Mouse (Mus musculus) mesoderm, embryonic 11.5 days (tissue): ENCODE data around the gene Robo1.
A peak's percentile ranks its signal among the peaks of the same experiment; 100 is the strongest.

Experiments
- DNase-seq: peaks from one replicate; pipeline ENCODE4 v3.0.0-alpha.2; 2012; ENCODE audit warnings: low read depth, low spot score

Robo1 gene

DNA sequence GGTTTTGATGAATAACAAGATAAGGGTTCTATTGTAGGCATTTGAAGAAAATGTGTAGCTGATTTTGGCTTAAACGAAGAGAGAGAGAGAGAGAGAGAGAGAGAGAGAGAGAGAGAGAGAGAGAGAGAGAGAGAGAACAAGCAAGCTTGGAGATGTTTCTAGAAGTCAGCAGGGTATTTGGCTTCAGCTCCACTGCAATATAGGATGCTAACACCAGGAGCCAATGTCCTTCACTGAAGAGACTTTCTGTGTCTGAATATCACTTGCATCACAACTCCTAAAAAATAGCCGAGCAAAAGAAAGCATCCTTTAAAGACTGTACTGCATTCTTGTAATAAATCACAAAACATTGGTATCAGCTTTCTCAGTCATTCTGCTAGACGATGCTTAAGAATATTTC is 503.8 kb downstream of the Robo1 start:
- DNase-seq = no peak

DNA sequence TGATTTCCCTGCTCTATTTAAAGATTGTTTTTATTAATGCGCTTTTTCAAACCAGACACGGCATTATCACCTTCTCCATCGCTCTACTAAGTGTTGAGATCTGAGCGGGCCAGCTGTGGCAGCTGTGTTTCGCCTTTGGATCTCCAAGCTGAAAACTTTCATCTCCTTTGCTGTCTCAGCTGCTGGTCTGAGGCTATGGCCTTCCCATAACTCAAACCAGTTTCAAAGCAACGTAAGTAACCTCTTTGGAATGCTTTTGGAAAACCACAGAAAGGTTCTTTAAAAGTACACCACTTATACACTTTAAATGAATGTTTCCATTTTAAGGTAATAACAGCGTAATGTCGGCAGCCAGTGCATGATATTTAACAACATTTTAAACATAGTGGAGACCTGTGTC is 520.3 kb downstream of the Robo1 start:
- DNase-seq = no peak

DNA sequence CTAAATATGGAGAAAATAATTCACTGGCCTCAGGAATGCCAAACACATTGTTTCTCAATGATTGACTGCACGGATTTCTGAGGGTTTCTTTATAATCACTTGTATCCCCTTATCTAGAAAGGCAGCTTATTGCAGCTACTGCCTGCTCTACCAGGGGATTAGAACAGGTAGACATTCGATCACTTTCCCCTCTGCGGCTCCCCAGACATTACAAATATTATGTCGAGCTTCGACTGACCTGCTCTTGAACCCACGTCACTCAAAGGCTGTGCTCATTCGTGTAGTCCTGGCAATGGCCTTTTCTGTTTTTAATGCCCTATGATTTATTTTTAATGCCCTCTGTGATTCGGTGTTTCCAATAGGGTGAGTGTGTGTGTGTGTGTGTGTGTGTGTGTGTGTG is 521.4 kb downstream of the Robo1 start:
- no peak for DNase-seq

DNA sequence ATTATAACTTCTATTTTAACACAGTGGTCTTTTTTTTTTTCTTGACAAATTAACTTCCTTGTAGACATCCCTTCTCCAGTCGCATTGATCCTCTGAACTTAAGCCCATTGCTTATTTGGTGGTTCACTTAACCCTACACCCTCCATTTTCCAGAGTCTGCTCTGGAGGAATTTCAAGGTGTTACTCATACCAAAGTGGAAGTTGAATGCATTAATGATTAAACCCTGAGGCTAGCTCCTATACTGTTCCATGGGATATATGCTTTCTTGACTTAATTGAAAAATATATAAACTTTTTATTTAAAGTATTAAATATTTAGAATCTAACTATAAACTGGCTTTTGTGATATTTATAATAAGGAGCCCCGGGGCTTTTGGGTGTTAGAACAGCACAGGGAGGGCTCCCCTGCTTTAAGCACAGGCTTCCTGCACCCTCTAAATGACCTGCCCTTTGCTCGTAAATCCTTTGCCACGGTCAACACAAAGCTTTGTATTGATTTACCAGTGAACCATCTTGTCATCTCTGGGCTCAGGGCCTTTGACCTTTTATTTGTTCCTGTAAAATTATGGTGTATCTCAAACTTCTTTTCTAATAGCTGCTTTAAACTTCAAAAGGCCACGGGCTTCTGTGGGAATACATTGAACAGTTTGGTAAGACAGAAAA is 522.4 kb downstream of the Robo1 start:
- DNase-seq = no peak

DNA sequence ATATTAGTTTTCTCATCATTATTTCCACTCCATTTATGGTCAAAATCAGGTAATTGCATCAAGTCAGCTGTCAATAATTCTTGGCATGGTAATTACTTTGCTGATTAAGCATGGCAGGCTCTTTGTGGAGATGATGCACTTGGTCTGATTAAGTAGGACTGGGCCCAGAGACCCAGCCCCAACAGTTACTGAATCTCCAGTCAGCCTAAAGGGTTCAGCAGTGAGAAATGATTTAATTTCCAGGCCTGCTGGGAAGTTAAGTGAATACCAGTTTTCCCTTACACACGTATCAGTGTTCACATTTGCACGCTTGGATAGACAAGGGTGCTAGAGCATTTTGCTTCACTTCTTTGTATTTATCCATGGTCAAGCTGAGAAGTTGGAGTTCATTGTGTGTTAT is 526.2 kb downstream of the Robo1 start:
- no peak for DNase-seq

DNA sequence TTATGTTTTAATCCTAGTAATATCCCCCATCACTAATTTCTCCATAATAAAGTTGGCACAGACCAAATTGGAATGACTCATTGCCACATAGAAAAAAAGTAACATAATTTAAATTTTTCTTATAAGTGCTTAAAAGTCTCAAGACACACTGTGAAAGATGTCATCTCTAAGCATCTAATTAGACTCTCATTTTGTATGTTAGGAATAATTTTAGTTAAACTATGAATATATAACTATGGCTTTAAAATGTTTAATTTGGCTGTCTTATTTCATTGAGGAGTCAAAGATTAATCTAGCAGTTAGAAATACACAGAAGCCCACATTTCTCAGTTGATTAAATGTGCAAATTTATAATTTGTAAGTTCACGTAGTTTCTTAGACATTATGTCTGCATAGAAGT is 530.9 kb downstream of the Robo1 start:
- DNase-seq = no peak

DNA sequence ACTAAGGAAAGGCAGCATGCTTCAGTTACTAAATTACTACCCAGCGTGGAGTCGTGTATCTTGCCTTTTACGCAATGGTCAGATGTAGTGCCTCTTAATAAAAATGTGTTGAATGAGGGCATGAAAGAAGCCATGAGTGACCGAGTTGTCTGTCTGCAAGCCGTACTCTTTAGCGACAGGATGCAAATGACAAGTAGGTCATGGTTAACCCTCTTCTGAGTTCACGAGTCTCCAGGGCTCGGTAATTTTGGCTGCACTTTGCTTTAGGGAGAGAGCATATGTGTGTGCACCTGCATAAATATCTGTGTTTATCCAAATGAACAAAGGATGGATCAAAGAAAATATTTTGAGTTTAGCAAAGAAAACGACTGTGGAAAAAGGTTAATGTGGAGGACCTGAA is 533.0 kb downstream of the Robo1 start:
- no peak for DNase-seq

DNA sequence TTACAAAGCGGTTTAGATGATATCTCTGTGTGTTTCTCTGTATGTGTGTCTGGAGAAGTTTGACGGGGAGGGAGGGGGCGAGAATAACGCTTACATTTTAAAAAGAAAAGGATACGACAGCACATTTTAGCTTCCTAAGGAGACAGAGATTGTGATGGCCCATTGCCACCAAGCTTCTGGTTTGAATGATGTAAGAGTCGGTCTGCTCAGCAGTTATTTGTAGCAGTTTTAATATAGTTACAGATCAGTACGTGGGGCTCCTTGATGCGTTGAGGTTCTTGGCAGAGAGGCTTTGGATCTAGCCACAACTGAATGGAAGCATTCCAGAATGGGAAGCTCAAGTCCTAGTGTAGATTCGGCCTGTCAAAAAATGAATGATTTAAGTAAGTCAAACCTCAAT is 546.0 kb downstream of the Robo1 start:
- no peak for DNase-seq

DNA sequence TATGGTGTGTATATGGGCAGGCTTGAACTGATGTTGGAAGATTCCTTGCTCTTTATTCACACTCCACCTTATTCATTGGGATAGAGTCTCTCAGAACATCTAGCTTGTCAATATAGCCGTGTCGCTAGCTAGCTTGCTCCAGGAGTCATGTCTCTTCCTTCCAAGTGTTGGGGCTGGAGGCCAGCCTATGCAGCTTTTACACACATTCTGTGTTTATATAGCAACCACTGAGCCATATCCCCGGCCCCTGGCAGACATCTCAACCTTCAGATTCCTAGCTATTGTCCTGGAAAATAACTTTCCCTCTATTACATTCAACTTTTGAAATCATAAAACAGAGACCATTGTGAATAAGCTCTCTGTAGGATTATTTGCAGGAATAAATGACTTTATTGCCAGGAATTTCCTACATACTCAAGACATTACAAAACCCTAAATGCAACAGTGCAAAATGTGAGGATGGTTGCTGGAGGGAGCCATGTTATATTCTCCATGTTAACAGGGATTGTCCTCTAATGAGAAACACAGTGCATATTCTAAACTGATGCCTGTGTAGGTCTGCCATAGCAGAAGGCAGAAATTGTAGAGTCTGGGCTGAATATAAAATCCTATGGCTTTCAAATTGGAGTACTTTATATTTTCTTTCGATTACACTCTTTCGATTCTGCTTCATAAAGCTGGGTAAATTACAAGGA is 546.9 kb downstream of the Robo1 start:
- no peak for DNase-seq

DNA sequence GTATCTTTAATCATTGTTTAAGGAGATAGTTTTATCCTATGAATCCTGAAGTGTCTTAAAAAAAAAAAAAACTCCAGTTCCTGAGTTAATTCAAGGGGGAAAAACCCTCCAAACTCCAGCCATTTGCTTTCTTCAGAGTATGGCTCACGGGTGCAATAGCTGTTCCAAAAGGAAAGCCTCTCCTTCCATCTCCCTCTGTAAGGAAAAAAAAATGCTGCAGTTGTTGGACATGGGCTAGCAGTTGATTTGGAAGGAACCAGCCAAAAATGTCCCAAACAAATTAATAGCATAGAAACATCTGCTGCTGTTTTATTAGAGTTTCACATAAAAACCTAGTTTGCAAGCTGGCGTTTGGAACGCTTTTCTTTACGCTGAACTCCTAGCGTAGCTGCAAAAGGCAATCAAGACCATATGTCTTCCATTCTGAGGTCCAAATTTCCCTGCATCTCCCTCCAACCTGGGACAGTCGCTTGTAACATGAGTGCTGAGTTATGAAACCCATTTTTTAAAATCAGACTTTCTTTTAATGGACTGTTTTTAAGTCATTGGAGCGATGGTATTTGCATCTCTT is 553.7 kb downstream of the Robo1 start:
- DNase-seq = no peak

DNA sequence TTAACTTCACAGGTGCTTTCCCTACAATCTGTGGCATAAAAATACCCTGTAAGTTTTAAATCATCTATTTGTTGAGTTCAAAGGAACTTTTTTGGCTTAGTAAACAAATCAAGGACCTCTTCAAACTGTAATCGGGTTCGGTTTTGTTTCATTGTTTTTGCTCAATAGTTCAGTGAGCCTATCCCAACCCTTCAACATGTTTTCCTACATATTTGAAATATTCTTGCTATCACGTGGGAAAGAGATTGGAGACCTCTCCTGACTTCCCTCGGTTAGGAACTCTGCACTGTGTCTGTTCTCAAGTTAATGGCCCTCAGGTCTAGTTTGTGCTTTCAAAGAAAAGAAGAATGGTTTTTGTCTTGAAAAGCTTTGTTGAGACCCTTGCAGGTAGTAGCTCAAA is 557.9 kb downstream of the Robo1 start:
- no peak for DNase-seq

DNA sequence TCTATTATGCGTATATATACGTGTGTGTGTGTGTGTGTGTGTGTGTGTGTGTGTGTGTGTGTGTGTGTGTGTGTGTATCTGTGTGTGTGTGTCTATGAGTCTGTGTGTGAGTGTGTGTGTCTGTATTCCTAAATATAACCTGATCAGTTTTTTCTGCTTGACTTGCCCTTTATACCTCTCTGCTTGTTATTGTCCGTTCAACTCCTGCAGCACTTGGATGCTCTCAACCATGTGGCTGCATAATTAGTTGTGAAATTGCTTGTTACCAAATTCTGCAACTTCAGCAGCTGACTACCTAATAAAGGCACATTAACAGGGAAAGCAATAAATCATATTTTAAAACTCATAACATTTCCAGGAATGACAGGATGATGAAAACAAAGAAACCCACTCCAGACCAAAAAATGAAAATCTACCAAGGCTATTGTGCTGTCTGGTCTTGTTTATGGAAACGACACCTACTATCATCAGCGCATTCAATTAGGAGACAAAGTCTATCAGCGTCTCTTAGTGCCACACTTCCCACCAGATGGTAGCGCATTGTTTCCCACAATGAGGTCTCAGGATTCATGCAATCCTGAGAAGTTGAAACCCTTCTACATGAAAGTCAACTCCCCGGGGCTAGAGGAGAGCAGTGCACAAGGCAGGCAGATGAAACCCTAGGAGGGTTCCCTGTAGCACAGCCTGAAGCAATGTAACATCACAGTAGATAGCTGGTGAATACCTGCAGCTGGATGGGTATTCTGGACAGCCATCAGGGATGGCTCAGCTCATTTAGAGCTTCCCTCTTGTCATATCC is 567.0 kb downstream of the Robo1 start:
- DNase-seq = no peak

DNA sequence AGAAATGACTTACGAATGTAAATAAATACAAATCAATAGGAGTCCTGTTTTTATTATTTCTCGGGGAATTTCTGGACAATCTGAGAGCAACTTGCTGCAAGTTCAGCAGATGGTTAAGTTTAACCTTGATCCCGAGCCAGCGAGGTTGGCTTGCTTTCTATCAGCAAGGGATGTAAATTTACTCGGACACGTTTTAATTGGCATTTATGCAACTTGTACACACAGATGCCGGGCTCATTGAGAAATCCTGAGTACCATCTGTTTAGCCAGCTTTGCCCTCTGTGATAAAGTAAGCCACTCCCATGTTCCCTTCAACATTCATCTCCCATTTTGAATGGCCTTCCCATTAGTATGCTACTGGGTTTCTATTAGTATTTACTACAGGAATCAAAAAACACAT is 580.0 kb downstream of the Robo1 start:
- DNase-seq = peak; percentile 49

DNA sequence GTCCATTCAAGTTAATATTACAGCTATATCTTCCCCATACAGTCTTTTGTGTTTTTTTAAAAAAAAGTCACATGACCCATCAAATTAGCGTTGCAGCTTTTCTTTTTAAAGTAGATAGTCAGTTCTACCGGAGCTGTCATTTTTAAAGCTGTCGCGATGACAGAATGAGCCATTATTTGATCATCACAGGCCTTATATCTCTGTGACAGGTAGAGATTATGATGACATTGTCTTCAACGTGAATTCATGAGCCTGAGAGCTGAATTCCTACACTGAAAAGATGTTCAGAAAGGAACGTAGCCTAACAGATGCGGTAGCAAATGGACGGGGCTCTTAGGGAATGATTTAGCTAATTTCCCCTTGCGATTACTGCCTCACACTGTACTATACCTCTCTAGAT is 581.3 kb downstream of the Robo1 start:
- no peak for DNase-seq

DNA sequence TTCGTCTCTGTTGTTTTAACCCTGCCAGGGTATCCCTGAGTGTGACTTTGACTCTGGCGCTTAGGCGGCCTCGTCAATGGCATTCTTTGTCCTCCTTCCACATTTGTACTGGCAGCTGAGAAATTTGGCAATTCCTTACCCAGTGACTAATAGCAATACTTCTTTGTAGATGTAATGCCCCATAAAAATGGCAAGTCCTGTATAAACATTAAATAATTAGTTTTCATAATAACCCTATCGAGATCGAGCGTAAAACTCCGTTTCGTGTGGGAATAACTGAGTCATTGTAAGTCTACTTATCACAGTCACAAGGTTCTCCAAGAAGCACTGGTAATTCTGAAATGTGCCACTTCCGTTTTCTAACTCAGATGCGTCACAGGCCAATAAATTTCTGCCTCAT is 589.0 kb downstream of the Robo1 start:
- DNase-seq = peak; percentile 26

DNA sequence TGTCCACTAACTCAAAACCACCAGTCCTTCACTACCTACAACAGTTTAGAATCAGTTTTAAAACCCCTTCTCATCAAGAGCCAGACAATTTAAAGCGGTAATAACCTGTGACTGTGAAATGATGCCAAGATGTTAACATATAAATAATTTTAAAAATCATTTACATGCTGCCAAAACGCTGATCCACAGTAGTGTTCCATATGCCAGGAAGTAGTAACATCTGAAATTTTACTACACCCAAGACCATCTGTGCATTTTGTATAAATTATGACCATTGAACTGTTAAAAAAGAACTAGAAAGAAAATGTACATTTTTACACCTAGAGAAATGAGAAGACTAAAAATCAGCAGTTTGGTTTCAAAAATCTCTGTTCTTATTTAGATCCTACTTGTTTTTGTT is 600.8 kb downstream of the Robo1 start:
- DNase-seq = no peak

DNA sequence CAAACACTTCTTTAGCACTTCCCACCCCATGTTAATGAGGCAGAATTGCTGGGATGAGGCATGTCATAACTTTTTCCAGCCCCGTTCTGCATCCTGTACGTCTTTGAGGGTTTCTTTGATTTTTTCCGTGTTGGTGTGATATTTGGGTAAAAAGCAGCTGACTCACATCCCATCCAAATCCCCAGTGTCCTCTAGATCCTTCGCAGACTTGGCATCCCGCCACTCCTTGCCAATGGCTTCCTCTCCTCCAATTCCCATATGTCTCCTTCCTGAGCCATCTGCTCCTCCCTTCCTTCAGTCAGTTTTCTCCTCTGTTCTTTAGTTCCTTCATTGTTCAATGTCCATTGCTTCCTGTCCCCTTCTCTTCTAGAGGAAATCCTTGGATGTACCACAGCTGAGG is 605.0 kb downstream of the Robo1 start:
- DNase-seq = no peak

DNA sequence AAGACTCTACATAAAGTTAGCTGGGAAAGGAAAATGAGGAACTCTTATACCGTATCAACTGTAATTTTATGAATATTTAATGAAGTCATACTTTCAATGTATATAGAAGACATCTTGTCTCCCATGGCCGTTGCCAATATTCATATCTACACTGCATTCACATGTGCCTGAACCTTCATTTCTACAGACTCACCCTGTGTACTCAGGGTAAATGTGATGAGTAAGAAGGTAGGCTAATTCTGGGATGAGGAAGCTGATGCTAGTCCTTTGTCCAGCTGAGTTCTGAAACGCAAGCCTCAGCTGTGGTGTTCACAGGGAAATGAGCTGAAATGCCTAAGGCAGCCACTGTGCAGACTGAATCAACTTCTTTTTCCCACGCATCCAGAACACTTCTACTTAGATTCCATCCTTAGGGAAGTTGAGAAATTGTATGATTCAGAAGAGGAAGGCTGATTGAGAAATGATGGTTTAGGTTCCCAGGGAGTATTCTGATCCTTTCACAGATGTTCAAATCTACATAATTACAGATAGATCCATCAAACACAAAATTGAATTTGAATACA is 606.0 kb downstream of the Robo1 start:
- DNase-seq = no peak

DNA sequence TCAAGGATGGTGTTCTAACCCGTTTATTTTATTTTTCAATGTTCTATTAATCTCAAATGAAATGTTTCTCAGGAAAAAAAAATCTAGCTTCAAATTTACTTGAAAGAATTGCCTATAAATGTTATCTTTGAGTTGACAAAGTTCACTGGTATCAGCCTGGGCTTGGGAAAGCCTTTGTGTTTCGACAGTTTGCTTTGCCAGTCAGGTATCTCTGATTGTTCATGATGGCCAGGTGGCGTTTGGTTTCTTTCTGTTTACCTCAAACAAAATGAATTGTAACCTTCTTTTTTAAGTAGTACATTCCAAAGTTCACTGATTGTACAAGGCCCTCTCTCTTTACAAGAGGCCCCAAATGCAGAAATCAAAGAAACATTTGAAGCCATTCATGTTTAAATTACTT is 611.9 kb downstream of the Robo1 start:
- no peak for DNase-seq

DNA sequence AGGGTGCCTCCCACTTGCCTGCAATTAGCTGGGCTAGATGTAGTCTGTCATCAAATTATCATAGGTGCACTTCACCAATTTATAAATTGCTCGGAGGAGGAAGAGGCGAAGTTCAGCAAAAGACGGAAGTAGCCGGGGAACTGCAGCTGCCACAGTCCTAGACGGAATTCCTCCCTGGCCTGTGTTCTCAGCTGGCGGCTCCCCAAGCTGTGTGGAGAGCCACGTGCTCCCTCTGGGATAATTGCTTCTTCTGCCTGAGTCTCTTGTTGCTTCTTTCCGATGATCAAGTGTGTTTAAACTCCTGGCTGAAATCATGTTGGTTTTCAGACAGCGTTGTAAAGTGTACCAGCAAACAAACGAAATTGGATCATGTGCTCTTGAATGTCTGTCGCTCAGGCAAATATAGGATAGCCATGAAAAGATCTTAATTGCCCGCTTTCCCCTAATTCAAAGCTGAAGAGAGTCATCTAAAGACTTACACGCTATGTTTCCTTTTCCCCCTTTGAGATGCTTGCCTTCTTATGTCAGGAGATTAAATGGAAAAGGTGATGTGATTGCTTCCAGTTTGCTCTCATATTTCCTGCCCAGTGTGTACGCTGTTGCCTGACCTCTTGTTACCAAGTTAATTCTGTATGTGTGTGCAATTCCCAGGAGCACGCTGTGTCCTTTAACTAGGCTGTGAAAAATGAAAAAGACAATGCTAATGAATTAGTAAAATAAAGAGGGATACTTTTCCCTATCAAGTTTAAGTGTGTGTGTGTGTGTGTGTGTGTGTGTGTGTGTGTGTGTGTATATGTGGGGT is 616.5 kb downstream of the Robo1 start:
- peak; percentile 77 for DNase-seq

DNA sequence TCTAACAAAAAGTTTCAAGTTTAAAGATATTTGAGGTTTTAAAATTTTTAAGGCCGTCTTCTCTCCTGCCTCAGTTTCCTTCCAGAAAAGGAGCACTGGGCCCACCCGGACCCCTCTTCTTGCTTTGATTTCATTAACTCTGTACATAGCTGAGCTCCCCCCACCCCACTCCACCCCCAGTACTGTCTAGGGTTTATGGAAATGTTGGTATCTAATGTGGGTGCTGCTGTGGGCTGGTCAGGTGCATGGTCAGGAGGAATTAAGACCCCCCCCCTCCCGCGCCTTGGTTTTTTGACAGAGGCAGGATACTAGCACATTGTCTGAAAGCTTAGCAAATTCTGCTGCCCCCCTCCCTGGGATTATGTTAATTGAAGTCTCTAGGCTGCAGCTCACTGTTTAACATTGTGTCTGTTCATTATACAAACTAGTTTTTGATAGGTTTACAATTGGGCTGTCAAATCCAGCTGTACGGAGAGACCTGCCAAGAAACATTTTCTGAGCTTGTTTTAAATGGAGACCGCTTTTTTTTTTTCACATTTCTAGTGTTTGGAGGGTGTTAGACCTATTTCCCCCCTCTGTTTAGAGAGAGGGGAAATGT is 620.5 kb downstream of the Robo1 start:
- DNase-seq = no peak
